Mouse (Mus musculus) kidney, postnatal 14 days (tissue): ENCODE measurements at regions not wholly inside any gene's neighbourhood (a gene's known extent, or its start where the extent isn't known, plus 50 kb on each side); places are given as distances from the start of the nearest gene placed in this dataset.
A peak's percentile ranks its signal among the peaks of the same experiment; 100 is the strongest.
"Not testable (repeated sequence)": the region's sequence is repeated elsewhere in the genome, so short reads cannot be mapped to it uniquely, and the experiment has no call there.

Experiments
- DNase-seq: peaks from one replicate; pipeline ENCODE4 v3.0.0; 2022; ENCODE audit warnings: mixed read lengths

DNA sequence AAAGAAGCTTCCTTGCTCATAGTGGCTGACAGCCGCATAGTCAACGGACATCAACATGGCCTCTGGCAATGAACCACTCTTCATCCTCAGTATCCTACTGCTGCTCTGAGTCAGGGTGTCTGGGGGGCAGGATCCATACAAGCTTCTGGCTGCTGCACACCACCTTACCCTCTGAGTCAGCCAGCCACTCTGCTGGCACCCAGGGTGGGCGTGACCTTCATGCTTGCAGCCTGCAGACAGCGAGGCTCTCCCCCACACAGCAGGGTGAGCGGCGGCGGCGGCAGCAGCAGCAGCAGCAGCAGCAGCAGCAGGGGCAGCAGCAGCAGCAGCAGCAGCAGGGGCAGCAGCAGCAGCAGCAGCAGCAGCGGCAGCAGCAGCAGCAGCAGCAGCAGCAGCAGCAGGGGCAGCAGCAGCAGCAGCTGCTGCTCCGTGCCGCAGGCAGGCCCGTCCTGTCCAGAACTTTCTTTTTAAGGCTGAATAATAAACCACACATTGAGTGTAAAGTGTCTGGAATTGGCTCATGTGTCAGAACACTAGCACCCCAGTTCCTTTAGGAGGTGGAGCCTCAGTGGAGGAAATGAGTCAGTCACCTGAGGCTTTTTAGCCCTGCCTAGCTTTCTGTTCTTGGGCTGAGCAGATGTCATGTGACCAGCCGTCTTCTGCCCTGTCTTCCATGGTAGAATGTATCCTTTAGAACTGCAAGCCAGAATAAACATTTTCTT is 186.3 kb downstream of the 1810013L24Rik start:
- DNase-seq, result no peak

- no peak for DNase-seq
Observed at GRCm38 (mm10) chr16:9016762-9017086, 186.8 kb downstream of the 1810013L24Rik start.

- no peak for DNase-seq
Observed at GRCm38 (mm10) chr16:9030717-9031116, 200.8 kb downstream of the 1810013L24Rik start.

DNA sequence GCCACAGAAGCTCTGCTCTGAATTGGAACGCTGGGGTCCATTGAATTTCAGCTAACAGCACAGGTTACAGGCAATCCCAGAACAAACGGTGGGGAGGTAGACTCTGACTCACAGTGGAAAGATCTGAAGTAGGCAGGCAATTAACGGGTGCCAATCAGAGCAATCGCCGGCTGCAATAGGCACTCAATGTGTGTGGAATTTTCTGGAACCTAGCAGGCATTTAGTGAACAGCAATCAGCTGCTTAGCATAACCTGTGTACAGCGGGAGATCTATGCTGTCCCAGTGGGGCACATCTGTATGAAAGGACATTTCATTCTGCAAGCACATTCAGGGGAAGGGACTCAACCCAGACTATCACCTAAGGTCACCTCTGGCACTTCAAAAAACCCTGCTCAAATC is 213.4 kb downstream of the 1810013L24Rik start:
- no peak for DNase-seq

- no peak for DNase-seq
Observed at GRCm38 (mm10) chr16:9046864-9047263, 217.0 kb downstream of the 1810013L24Rik start.

DNA sequence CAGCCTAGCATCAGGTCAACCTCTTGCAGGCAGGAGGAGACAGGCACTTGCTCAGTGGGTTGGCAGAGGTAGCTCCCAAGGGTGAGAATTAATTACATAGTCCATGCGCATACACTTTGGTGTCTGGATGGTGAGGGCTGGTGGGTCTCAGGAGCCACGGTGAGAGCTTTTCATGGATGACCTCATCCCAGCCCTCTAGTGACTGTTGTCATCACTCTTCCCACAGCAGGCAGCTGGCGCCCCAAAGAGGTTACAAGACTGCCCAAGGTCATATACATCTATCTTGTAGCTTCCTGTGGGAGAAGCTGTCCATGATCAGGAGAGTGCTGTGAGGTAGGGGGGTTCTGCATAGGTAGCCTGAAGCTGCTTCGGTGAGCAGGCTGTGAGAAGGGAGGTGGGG is 224.5 kb downstream of the 1810013L24Rik start:
- DNase-seq, result no peak

DNA sequence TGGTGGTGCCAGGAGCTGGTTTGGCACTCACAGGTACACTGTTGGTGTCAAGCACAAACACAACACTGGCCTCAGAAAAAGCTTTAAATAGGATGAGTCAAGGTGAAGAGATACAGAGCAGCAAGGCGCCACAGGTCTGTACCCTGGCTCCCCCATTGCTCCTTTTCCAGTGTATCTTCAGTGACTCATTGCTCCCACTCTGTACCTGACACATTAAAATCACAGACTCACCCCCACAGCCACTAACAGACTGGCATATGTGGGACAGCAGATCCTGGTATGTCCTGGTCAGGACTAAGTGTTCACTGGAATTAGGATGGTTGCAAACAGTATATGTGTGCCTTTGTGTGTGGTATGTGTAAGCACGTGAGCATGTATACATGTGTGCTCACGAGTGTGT is 226.5 kb downstream of the 1810013L24Rik start:
- DNase-seq, result no peak

- no peak for DNase-seq
Observed at GRCm38 (mm10) chr16:9071526-9071925, 241.6 kb downstream of the 1810013L24Rik start.

- not testable (repeated sequence) for DNase-seq
Observed at GRCm38 (mm10) chr16:9071956-9072355, 242.1 kb downstream of the 1810013L24Rik start.

DNA sequence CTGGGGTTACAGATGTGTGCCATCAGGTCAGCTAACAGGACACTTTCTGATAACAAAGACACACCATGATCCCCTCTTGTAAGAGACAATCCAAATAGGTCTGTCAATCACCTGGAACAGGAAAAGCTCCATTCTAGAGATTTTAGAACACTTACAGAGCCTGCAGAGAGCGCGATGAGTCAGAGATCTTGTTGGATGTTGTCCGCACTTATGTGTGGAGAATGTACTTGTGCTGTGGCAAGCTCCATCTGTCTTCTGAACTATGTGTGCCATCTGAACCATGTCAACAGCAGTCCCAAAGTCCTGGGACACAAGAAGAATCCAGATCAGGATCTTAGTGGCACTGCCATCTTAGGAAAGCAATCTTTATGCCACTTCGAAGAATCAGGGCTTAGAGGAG is 244.4 kb downstream of the 1810013L24Rik start:
- DNase-seq, result no peak

DNA sequence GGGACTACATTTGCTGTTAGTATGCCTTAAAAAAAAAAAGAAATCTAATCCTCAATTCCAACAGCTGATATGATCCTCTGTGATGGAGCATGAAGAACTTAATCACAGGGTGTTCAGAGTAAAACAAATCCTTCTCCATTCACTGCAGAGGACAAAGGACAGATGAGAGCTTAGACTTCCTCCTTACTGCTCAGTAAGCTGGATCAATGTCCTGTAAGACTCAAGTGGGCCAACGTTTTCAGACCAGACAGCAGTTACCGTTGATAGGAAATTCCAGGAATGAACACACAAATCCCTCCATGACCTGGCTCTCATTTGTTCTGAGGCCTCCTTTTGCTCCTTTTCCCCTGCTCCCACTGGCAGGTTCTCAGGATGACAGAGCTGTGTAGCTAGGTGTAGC is 247.6 kb downstream of the 1810013L24Rik start:
- no peak for DNase-seq

GRCm38 (mm10) chr16:9078405-9078942 is 248.6 kb downstream of the 1810013L24Rik start:
- no peak for DNase-seq

GRCm38 (mm10) chr16:9083040-9083439 is 253.1 kb downstream of the 1810013L24Rik start:
- DNase-seq, result no peak

GRCm38 (mm10) chr16:9083740-9084139 is 253.8 kb downstream of the 1810013L24Rik start:
- DNase-seq, result no peak

GRCm38 (mm10) chr16:9084581-9084980 is 254.7 kb downstream of the 1810013L24Rik start:
- DNase-seq, result no peak

DNA sequence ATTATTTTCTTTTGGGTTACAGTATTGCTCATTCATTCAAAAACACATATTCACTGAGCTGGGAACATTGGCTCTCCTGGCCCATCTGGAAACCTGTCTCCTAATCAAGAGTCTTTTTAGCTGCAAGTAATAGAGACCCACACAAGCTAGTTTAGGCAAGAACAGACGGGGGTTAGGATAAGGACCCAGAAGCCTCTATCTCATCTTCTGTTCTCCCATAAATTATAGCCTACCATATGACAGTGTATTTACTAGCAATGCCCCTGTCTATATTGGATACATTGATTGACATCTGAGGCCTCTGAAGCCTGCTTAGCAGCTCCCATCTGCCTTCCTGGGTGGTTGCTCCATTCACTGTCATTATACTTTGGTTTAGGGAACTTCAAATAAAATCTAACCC is 255.2 kb downstream of the 1810013L24Rik start:
- no peak for DNase-seq

GRCm38 (mm10) chr16:9085977-9086376 is 256.1 kb downstream of the 1810013L24Rik start:
- no peak for DNase-seq

- DNase-seq, result no peak
Observed at GRCm38 (mm10) chr16:9091790-9092189, 261.9 kb downstream of the 1810013L24Rik start.

GRCm38 (mm10) chr16:9092191-9092848 is 262.4 kb downstream of the 1810013L24Rik start:
- DNase-seq, result peak; percentile 2

DNA sequence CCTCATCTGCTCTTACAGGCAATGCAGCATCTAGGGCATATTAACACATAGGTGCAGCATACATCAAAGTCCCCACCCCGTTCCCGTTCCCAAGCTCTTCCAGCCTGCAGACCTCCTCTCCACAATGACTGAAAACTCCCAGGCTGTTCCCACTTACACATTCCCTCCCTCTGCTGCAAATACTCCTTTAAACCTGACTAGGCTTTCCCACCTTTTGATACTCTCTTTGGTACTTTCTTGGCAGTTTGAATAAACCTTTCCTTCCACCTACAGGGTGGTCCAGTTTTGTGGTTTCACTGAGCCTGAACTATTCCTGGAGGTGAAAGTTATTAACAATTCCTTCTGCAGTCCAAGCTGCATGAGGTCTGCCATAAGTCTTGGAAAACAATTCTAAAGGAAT is 263.7 kb downstream of the 1810013L24Rik start:
- DNase-seq, result no peak

DNA sequence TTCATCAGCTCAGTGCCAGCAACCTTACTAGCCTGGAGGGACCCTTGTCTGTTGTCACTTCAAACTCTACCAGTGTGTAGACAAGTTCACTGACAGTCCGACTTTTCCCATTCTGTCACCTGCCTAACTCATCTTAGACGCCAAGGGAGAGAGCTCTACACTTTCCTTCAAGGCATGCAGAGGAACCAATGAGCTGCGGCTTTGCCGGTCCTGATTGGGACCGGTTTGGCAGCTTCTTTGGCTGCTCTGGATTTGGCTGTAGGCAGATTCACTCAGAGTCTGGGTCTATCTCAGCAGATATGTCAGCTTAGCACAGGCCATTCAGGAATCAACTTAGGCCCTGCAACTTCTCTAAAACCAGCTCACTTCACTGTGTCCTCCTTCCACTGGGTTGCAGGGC is 264.3 kb downstream of the 1810013L24Rik start:
- DNase-seq, result no peak

- DNase-seq, result no peak
Observed at GRCm38 (mm10) chr16:9106211-9106610, 276.3 kb downstream of the 1810013L24Rik start.

- not testable (repeated sequence) for DNase-seq
Observed at GRCm38 (mm10) chr16:9106676-9107075, 276.8 kb downstream of the 1810013L24Rik start.

DNA sequence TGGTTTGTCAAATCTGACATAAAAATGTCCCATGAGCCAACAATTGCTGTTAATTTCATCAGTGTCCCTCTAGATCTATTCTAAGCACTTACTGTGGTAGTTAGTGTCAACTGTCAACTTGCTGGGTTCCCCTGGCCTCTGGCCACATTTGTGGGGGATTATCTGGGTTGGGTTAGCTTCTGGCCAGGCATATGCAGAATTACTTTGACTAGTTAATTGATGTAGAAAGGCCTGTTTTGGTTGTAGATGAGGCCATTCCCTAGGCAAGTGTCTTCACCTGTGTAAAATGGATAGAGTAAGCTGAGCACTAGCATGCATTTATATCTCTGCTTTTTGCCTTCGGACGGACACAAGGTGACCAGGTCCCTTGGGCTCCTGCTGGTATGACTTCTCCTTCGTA is 283.9 kb downstream of the 1810013L24Rik start:
- DNase-seq, result no peak
